Mouse (Mus musculus): ENCODE measurements around the gene Osbpl11.
"Not testable (repeated sequence)": the region's sequence is repeated elsewhere in the genome, so short reads cannot be mapped to it uniquely, and the experiment has no call there.

Gene Osbpl11

GRCm38 (mm10) chr16:33177722-33178121 lies 7.1 kb upstream of the Osbpl11 start:
- no peak for DNase-seq (ENCODE audit: low spot score in 2 of 2)

- DNase-seq (ENCODE audit: low spot score in 2 of 2), result peak; percentile 75
Observed at GRCm38 (mm10) chr16:33178278-33179074, 6.4 kb upstream of the Osbpl11 start.

- not testable (repeated sequence) for DNase-seq (ENCODE audit: low spot score in 2 of 2)
Observed at GRCm38 (mm10) chr16:33179222-33179621, 5.6 kb upstream of the Osbpl11 start.

DNA sequence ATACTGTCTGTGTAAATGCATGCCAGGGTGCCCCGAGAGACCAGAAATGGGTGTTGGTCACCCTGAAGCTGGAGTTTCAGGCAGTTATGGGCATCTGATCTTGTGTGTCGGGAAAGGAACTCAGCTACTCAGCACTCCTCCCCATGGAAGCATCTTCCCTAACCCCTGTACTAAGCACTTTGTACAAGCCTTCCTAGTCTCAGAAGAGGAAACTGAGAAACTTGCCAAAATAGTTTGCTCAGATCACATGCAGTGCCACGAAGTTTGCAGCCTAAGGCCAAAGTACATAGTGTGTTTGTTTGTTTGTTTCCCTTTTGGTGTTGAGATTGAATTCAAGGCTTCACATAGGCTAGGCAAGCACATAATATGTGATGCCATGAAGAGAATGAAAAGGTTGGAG lies 5.0 kb upstream of the Osbpl11 start:
- DNase-seq (ENCODE audit: low spot score in 2 of 2), result no peak

GRCm38 (mm10) chr16:33180793-33181192 lies 4.1 kb upstream of the Osbpl11 start:
- no peak for DNase-seq (ENCODE audit: low spot score in 2 of 2)

GRCm38 (mm10) chr16:33185261-33186046 lies 583 bp downstream of the Osbpl11 start:
- peak in 1 of 2 experiments; percentile 32 for DNase-seq (ENCODE audit: low spot score in 2 of 2)

- DNase-seq (ENCODE audit: low spot score in 2 of 2), result no peak
Observed at GRCm38 (mm10) chr16:33186134-33186533, 1.3 kb downstream of the Osbpl11 start.

- DNase-seq (ENCODE audit: low spot score in 2 of 2), result no peak
Observed at GRCm38 (mm10) chr16:33188076-33188475, 3.2 kb downstream of the Osbpl11 start.

- DNase-seq (ENCODE audit: low spot score in 2 of 2), result no peak
Observed at GRCm38 (mm10) chr16:33191671-33192091, 6.8 kb downstream of the Osbpl11 start.

- no peak for DNase-seq (ENCODE audit: low spot score in 2 of 2)
Observed at GRCm38 (mm10) chr16:33192280-33192679, 7.4 kb downstream of the Osbpl11 start.

- DNase-seq (ENCODE audit: low spot score in 2 of 2), result peak; percentile 61 to 77
Observed at GRCm38 (mm10) chr16:33193649-33194048, 8.8 kb downstream of the Osbpl11 start.

GRCm38 (mm10) chr16:33195686-33196313 lies 10.9 kb downstream of the Osbpl11 start:
- no peak for DNase-seq (ENCODE audit: low spot score in 2 of 2)

GRCm38 (mm10) chr16:33196578-33196977 lies 11.7 kb downstream of the Osbpl11 start:
- no peak for DNase-seq (ENCODE audit: low spot score in 2 of 2)

- DNase-seq (ENCODE audit: low spot score in 2 of 2), result no peak
Observed at GRCm38 (mm10) chr16:33200589-33200988, 15.7 kb downstream of the Osbpl11 start.

DNA sequence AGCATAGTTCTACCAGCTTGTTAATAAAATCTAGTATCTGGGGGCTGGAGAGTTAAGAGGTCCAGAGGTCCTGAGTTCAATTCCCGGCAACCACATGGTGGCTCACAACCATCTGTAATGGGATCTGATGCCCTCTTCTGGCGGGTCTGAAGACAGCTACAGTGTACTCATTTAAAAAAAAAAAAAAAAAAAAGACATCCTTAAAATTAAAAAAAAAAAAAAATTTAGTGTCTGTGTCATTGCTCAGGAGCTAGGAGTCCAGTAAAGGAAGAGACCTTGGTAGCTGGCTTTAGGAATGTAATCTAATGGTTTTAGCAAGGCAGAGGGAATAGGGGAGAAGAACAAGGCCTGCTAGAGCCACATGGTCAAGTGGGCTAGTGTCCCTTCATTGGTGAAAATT lies 25.9 kb downstream of the Osbpl11 start:
- no peak for DNase-seq (ENCODE audit: low spot score in 2 of 2)

DNA sequence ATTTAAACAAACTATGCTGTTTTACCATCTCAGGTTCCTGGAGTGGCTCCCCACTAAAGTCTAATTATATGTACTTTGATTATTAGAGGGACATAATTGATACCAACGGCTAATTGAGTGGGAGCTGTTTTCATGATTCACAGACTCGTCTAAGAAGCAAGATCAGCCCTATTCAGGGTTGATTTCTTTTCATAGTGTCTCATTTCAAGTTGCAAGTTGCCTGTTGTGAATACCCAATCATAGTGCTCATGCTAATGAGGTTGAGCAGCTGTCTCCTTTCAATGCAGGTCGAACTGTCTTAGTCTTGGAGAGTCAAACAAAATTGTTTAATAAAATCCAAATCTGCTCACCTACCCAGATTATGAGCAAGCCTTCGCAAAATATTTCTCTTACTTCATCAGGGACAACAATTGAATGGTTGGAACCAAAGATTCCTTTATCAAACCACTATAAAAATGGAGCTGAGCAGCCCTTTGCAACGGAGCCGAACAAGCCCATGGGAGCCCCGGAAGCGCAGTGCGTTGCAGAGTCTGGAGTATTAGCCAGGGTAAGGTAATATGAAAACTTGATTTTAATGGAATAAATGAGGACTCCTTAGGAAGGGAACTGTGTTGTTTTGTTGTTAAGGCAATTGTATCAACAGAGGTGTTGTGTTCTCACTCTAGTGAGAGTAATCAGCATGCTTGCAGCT lies 31.6 kb downstream of the Osbpl11 start:
- DNase-seq (ENCODE audit: low spot score in 2 of 2), result no peak

DNA sequence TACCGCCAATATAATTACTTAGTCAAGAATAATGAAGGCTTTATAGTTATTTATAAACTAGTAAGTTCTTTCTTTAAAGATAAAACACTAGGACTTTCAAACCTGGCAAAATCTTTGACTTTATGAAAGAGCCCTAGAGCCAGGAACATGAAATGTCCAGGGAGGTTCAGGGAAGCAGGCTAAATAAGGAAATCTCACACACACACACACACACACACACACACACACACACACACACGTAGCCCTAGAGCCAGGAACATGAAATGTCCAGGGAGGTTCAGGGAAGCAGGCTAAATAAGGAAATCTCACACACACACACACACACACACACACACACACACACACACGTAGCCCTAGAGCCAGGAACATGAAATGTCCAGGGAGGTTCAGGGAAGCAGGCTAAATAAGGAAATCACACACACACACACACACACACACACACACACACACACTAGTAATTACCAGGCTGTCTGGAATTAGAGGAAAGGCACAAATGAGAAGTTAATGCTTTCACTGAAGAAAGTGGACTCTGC lies 32.7 kb downstream of the Osbpl11 start:
- DNase-seq (ENCODE audit: low spot score in 2 of 2), result not testable (repeated sequence)

- DNase-seq (ENCODE audit: low spot score in 2 of 2), result no peak
Observed at GRCm38 (mm10) chr16:33222482-33222881, 37.6 kb downstream of the Osbpl11 start.

DNA sequence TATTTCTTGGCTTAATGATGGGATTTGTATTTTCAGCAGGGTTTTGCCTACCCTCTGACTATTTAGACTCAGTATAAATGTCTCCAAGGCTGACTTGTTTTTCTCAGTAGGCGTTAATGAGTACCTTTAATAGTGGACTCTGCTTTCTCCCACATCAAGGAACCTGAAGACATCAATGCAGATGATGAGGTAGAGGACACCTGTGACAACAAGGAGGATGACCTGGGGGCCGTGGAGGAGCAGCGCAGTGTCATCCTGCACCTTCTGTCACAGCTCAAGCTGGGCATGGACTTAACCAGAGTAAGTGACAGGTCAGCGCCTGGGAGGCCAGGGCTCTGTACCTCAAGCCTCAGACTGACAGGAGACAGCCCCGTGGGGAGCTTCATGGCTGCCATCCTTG lies 39.5 kb downstream of the Osbpl11 start:
- no peak for DNase-seq (ENCODE audit: low spot score in 2 of 2)

- no peak for DNase-seq (ENCODE audit: low spot score in 2 of 2)
Observed at GRCm38 (mm10) chr16:33234128-33234527, 49.3 kb downstream of the Osbpl11 start.

- DNase-seq (ENCODE audit: low spot score in 2 of 2), result no peak
Observed at GRCm38 (mm10) chr16:33236151-33236550, 51.3 kb downstream of the Osbpl11 start.

DNA sequence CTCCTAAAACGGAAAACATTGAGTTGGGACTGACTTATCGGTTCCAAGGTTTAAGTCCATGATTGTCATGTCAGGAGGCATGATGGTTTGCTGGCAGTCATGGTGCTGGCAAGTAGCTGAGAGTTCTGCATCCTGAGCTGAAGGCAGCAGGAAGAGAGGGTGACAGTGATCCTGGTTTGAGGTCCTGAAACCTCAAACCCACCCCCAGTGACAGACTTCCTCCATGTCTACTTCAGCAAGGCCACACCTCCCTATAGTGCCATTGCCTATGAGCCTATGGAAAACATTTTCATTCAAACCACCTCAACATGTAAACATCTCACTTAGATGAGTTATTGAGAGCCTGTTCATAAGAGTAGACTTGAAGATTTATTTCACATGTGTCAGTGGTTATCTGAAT lies 54.4 kb downstream of the Osbpl11 start:
- no peak for DNase-seq (ENCODE audit: low spot score in 2 of 2)
